Mouse (Mus musculus): Measurements from ENCODE around the gene Spata9. TPM values are rescaled to one million over a fixed set of nuclear protein-coding genes. Genes with fewer than 3 reads are reported as not detected.

Gene Spata9
- polyA plus RNA-seq, 2 experiments = 0.24 to 0.50 TPM

DNA sequence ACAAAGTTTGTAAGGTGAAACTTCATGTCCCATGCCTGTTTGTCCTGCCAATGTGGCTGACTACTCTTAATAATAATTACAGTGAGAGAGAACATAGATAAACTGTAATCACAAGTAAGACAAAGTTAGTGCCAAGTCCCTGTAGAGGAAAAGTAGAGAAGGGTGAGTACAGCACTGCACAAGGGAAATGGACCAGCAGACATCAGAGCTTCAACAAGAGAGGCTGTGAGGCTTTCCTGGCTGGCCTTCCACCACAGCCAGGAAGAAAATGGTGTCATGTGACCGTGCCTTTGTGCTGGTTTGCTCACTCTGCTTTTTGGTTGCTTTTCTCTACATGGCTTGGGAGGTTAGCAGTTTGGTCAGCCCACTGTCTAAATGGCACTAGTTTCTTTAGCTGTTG, 8.7 kb downstream of the Spata9 start:
- Histone ChIP-seq H3K27me3 (ENCODE audit: control insufficient read depth, insufficient read depth, low read length) (no peaks in the 10 kb centered on the region), H3K4me3 (replicated peaks; ENCODE audit: low read length) (no peak overlapping the region), H3K9ac (ENCODE audit: low read depth, low read length, severe bottlenecking) (no peak overlapping the region), H3K4me2 (replicated peaks; ENCODE audit: low read depth, low read length, severe bottlenecking) (no peak overlapping the region), H3K27ac (replicated peaks; ENCODE audit: low read depth, low read length) (no peak overlapping the region), H3K36me3 (ENCODE audit: control insufficient read depth, insufficient read depth, low read length) (no peaks in the 10 kb centered on the region), H3K9me3 (ENCODE audit: control insufficient read depth, low read length) (no peaks in the 10 kb centered on the region), H3K4me1 (ENCODE audit: control insufficient read depth, insufficient read depth, low read length) (no peaks in the 10 kb centered on the region)
- ATAC-seq (ENCODE audit: low FRiP score, low read depth) (no peak), DNase-seq (ENCODE audit: low spot score) (no peak)
- no peak for TF ChIP-seq POLR2A (IDR thresholded peaks at IDR 0.05; ENCODE audit: borderline replicate concordance, extremely low read depth, insufficient read depth, insufficient read length)
- WGBS = 65% methylated on average over 1 of the region's 1 CpGs

DNA sequence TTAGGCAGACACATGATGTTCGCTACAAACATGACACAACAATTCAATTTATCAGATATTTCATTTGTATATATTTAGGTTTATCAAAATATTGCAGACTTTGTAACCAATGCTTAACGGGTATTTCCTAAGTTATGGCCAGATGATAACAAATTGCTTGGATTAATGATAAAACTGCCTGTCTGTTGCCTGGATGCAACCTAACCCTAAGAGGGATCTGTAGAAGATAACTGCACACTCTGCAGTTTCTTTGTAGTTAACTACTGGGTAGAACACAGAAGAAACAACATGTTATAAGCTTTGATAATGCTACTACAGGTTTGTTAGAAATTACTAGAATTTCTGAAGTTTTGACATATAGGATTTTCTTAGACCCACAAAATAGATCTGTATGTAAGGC, 9.3 kb downstream of the Spata9 start:
- ATAC-seq (ENCODE audit: low FRiP score, low read depth) (no peak), DNase-seq (ENCODE audit: low spot score) (no peak)
- Histone ChIP-seq H3K9me3 (ENCODE audit: control insufficient read depth, low read length) (no peaks in the 10 kb centered on the region), H3K27ac (replicated peaks; ENCODE audit: low read depth, low read length) (no peak overlapping the region), H3K4me2 (replicated peaks; ENCODE audit: low read depth, low read length, severe bottlenecking) (no peak overlapping the region), H3K9ac (ENCODE audit: low read depth, low read length, severe bottlenecking) (no peak overlapping the region), H3K36me3 (ENCODE audit: control insufficient read depth, insufficient read depth, low read length) (no peaks in the 10 kb centered on the region), H3K27me3 (ENCODE audit: control insufficient read depth, insufficient read depth, low read length) (no peaks in the 10 kb centered on the region), H3K4me1 (ENCODE audit: control insufficient read depth, insufficient read depth, low read length) (no peaks in the 10 kb centered on the region), H3K4me3 (replicated peaks; ENCODE audit: low read length) (no peak overlapping the region)
- 88% methylated on average over 2 of the region's 2 CpGs for WGBS
- TF ChIP-seq POLR2A (IDR thresholded peaks at IDR 0.05; ENCODE audit: borderline replicate concordance, extremely low read depth, insufficient read depth, insufficient read length) = no peak

DNA sequence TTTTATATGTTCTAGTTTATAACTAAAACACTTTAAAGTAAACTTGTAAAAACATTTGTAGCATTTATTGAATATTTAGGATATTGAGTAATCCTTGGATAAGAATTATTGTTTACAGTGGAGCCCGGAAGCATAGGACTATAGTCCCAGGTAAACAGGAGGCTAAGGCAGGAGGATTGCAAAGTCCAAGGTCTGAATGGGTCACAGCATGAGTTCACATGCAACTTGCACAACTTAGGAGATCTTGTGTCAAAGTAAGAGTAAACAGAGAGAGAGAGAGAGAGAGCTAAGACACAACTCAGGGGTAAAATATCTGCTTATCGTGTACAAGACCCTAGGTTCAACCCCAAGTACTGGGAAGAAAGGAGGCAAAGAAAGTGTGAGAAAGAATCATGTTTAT, 9.7 kb downstream of the Spata9 start:
- ATAC-seq (ENCODE audit: low FRiP score, low read depth) (no peak), DNase-seq (ENCODE audit: low spot score) (no peak)
- no peak overlapping the region for H3K4me2 ChIP-seq (replicated peaks; ENCODE audit: low read depth, low read length, severe bottlenecking)
- no peaks in the 10 kb centered on the region for H3K9me3 ChIP-seq (ENCODE audit: control insufficient read depth, low read length)
- H3K27me3 ChIP-seq (ENCODE audit: control insufficient read depth, insufficient read depth, low read length) = no peaks in the 10 kb centered on the region
- H3K27ac ChIP-seq (replicated peaks; ENCODE audit: low read depth, low read length) = no peak overlapping the region
- H3K9ac ChIP-seq (ENCODE audit: low read depth, low read length, severe bottlenecking) = no peak overlapping the region
- no peak overlapping the region for H3K4me3 ChIP-seq (replicated peaks; ENCODE audit: low read length)
- H3K4me1 ChIP-seq (ENCODE audit: control insufficient read depth, insufficient read depth, low read length) = no peaks in the 10 kb centered on the region
- no peak for TF ChIP-seq POLR2A (IDR thresholded peaks at IDR 0.05; ENCODE audit: borderline replicate concordance, extremely low read depth, insufficient read depth, insufficient read length)
- WGBS = 82% methylated on average over 2 of the region's 2 CpGs
- no peaks in the 10 kb centered on the region for H3K36me3 ChIP-seq (ENCODE audit: control insufficient read depth, insufficient read depth, low read length)

DNA sequence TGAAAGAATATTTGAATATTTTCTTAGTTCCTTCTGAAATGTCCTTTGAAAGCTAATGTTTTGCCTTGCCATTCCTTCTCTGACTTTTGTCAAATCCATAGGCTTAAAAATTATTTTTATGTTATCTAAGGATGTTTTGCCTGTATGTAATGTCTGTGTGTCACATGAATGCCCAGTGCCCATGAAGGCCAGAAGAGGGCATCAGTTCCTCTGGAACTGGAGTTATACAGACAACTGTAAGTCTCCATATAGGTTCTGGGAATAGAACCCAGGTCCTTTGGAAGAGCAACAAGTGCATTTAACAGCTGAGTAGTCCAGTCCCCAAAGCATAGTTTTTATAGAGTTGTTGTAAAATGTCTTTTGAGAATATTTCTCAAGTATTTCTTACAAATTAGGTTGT, 15.0 kb downstream of the Spata9 start:
- H3K27ac ChIP-seq (replicated peaks; ENCODE audit: low read depth, low read length) = no peak overlapping the region
- H3K4me2 ChIP-seq (replicated peaks; ENCODE audit: low read depth, low read length, severe bottlenecking) = no peak overlapping the region
- H3K27me3 ChIP-seq (ENCODE audit: control insufficient read depth, insufficient read depth, low read length) = no peaks in the 10 kb centered on the region
- ATAC-seq (ENCODE audit: low FRiP score, low read depth) = no peak
- no peak for TF ChIP-seq POLR2A (IDR thresholded peaks at IDR 0.05; ENCODE audit: borderline replicate concordance, extremely low read depth, insufficient read depth, insufficient read length)
- DNase-seq (ENCODE audit: low spot score) = no peak
- H3K9me3 ChIP-seq (ENCODE audit: control insufficient read depth, low read length) = no peaks in the 10 kb centered on the region
- H3K4me1 ChIP-seq (ENCODE audit: control insufficient read depth, insufficient read depth, low read length) = no peaks in the 10 kb centered on the region
- H3K9ac ChIP-seq (ENCODE audit: low read depth, low read length, severe bottlenecking) = no peak overlapping the region
- no peak overlapping the region for H3K4me3 ChIP-seq (replicated peaks; ENCODE audit: low read length)
- H3K36me3 ChIP-seq (ENCODE audit: control insufficient read depth, insufficient read depth, low read length) = no peaks in the 10 kb centered on the region

DNA sequence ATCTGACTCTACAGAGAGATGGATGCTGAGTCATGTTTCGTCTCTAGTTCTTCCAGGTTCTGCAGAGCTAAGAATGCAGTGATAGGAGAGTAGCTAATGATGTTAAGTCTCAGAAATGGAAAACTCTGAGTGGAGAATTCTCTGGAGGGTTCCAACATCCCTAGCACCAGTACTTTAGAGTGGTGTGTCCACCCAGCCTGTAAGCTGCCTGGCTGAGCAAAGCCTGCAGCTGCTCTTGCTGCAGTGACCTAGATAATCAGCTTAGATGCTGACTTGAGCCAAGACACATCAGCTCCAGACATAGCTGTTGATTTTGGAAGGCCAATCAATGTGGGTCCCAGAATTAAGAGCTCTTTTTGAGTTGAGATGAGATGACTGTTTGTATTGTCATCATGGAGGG, 21.1 kb downstream of the Spata9 start:
- Histone ChIP-seq H3K27ac (replicated peaks; ENCODE audit: low read depth, low read length) (no peak overlapping the region), H3K27me3 (ENCODE audit: control insufficient read depth, insufficient read depth, low read length) (no peaks in the 10 kb centered on the region), H3K4me3 (replicated peaks; ENCODE audit: low read length) (no peak overlapping the region), H3K4me1 (ENCODE audit: control insufficient read depth, insufficient read depth, low read length) (peaks cover 5% of the 10 kb centered on the region; the same call in 1 of the 2 replicates), H3K9me3 (ENCODE audit: control insufficient read depth, low read length) (no peaks in the 10 kb centered on the region), H3K36me3 (ENCODE audit: control insufficient read depth, insufficient read depth, low read length) (no peaks in the 10 kb centered on the region), H3K9ac (ENCODE audit: low read depth, low read length, severe bottlenecking) (no peak overlapping the region), H3K4me2 (replicated peaks; ENCODE audit: low read depth, low read length, severe bottlenecking) (no peak overlapping the region)
- TF ChIP-seq POLR2A (IDR thresholded peaks at IDR 0.05; ENCODE audit: borderline replicate concordance, extremely low read depth, insufficient read depth, insufficient read length) = no peak
- no peak for DNase-seq (ENCODE audit: low spot score)
- no peak for ATAC-seq (ENCODE audit: low FRiP score, low read depth)
- 88% methylated on average over 1 of the region's 1 CpGs for WGBS

Data from limb, embryonic 14.5 days (tissue).